Mouse (Mus musculus): ENCODE measurements around the gene Neu2.

Neu2 gene

DNA sequence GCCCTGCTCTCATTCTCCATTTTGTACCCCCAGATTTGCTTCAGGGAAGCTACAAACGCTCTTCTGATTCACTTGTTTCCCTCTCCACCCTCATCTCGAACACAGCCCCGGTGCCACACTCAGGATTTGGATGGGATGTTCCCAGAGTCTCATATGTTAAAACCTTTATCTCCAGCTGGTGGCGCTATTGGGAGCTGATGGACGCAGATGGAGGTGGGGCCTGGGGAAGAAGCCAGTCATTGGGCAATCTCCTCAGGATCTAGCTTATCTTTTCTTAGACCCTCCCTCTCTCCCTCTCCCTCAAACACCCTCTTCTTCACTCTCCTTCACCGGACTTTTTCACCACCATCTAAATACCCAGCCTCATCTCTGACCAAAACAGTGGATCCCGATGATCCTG, 31.9 kb downstream of the Neu2 start:
- WGBS: 35% methylated on average over 7 of the region's 7 CpGs

DNA sequence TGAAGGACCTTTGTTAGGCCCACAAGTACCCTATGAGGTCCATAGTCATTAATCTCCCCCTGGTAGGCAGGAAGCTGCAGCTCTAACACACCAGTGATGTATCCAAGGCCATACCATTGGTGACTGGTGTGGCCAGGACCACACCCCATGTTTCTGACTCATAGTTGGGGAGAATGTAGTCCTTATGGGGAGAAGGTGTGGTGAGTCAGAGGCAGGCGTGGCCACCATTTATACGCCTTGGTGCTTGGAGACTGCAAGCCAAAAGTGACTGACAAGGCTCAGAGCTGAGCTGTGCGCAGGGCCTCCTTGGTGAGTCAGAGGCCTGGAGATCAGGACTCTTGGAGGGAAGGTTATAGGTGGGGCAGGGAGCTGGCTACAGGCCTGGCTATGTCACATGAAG, 41.3 kb downstream of the Neu2 start:
- WGBS: 89% methylated on average over 3 of the region's 3 CpGs

GRCm38 (mm10) chr1:87553586-87553985, 43.9 kb downstream of the Neu2 start:
- 94% methylated on average over 1 of the region's 1 CpGs for WGBS

GRCm38 (mm10) chr1:87562967-87563366, 53.3 kb downstream of the Neu2 start:
- 92% methylated on average over 3 of the region's 3 CpGs for WGBS

GRCm38 (mm10) chr1:87565760-87566159, 56.1 kb downstream of the Neu2 start:
- 77% methylated on average over 8 of the region's 8 CpGs for WGBS

GRCm38 (mm10) chr1:87568398-87568797, 58.7 kb downstream of the Neu2 start:
- WGBS: 55% methylated on average over 6 of the region's 6 CpGs

DNA sequence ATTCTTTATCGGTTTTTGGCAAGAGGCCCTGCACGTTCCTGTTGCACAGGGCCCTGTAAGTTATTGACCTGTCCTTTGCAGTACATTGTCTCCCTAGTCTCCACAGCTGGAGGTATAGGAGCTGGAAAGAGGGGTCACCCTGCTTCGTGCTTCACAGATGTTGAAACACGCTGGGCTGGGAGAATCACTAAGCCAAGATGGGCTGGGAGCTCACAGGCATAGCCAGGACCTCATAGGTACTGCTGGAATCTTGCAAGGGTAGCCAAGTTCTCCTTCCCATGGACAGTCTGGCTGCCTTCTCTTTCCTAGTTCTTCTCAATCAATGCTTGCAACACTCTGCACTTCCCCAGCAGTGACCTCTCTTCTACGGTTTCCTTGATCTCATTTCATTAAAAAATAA, 63.6 kb downstream of the Neu2 start:
- 85% methylated on average over 5 of the region's 5 CpGs for WGBS

GRCm38 (mm10) chr1:87573800-87574215, 64.1 kb downstream of the Neu2 start, which contains the start of gene Ngef:
Gene Ngef, minus strand, starts transcription at chr1:87573870.
- 87% methylated on average over 6 of the region's 6 CpGs for WGBS

DNA sequence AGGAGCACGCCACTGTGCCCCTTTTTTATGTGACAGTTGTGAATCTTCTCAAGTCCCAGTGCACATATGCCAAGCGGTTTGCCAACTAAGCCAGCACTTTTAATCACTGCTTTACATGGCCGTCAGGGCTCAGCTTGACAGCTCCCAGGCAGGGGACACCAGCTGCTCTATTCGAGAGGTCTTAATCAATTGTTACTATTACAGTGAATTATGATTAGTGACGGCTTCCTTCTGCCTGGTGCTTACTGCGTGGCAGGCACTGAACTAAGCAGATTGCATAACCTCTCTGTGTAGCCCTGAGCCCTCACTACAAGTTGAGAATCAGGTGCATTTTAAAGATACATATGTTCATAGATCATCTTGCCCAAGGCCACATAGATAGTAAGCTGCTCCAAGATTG, 64.7 kb downstream of the Neu2 start:
- 51% methylated on average over 6 of the region's 6 CpGs for WGBS

GRCm38 (mm10) chr1:87574785-87575184, 65.1 kb downstream of the Neu2 start:
- WGBS: 60% methylated on average over 7 of the region's 7 CpGs

DNA sequence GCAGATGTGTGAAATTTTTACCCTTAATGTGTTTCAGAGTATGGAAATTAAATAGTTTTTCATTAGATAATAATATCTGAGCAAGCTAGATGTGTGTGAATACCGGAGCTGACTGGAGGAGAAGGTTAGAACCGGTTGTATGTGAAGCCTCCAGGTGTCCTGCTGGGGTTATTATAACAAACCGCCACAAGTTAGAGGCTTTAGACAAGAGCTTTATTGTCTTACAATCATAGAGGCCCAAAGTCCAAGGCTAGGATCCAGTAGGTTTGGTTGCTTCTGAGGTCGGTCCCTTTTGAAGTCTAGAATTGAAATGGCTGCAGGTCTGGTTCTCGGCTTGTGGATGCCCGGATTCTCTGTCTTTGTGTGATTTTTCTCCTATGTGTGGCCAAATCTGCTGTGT, 69.3 kb downstream of the Neu2 start:
- WGBS: 86% methylated on average over 6 of the region's 6 CpGs

DNA sequence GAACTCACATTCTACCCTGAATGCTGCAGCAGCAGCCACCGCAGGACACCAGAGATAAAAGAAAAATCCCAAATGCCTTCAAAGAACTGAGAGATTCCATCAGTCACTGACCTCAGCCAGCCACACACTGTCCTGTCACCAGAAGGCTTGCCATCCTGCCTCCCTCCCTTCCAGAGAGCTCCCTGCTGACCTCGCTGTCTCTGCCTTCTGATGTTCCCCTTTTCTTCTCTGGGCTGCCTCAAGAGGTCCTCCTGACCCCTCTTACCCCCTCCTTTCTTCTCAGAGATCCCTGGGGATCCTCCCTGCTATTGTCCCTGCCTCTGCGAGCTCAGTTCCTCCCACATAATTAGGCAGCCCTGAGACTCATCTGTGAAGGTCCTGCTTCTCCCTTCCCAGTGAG, 71.1 kb downstream of the Neu2 start:
- 71% methylated on average over 3 of the region's 3 CpGs for WGBS

DNA sequence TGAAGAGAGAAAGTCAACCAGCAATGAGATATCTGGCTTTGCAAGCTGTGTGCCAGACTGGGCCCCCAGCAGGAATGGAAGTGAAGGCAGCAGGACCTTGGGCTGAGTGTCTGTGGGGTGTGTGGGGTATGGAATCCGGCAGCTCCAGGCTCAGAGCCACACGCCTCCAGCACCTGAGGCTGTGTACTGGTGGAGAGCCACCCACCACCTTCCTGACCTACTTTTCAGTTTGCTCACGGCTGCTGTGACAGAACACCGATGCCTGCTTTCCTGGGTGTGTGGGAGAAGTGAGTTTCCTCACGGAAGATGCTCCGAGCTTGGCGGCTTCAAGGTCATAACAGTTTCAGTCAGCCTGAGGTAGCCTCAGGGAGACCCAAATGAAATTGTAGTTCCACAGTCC, 79.5 kb downstream of the Neu2 start:
- WGBS: 37% methylated on average over 7 of the region's 7 CpGs

DNA sequence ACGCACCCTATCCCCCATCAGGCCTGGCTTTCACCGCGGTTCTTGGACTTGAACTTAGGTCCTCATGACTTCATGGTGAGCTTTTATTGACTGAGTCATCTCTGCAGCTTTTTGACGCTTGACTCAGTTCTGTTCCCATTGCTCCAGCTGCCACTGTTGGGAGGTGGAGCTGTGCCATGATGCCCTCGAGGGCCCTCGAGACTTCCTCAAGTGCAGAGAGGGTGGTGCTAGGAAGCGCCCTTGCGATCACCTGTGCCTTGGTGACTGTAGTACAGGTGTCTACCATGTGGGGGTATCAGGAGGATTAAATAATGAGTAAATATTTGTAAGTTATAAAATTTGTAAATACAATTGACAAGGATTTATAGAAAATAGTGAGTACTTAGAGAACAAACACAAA, 80.3 kb downstream of the Neu2 start:
- WGBS: 76% methylated on average over 8 of the region's 8 CpGs

GRCm38 (mm10) chr1:87594261-87594660, 84.6 kb downstream of the Neu2 start:
- 25% methylated on average over 3 of the region's 3 CpGs for WGBS

GRCm38 (mm10) chr1:87594671-87595070, 85.0 kb downstream of the Neu2 start:
- WGBS: 81% methylated on average over 10 of the region's 10 CpGs

GRCm38 (mm10) chr1:87600533-87600932, 90.8 kb downstream of the Neu2 start:
- WGBS: 54% methylated on average over 7 of the region's 7 CpGs

- WGBS: 87% methylated on average over 2 of the region's 2 CpGs
These were observed 92.1 kb downstream of the Neu2 start for GRCm38 (mm10) chr1:87601801-87602200.

GRCm38 (mm10) chr1:87603389-87603788, 93.7 kb downstream of the Neu2 start:
- WGBS: 38% methylated on average over 5 of the region's 5 CpGs

DNA sequence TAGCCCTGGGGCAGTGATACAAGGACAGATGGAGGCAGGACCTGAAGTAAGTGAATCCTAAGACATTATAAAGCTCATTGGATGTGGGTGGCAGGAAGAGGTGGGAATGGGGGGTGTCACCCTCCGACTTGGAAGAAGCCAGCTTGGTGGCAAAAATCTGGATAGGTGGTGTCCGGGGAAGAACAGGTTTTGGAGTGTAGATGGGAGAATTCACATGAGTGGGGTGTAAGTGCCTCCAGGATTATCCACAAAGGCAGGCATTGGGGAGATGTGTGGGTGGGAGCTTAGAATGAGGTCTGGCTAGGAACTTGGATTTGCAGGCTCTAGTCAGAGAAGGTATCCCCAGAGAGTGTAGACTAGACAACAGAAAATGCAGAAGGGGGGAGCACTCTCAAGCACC, 95.6 kb downstream of the Neu2 start:
- WGBS: 57% methylated on average over 2 of the region's 2 CpGs

DNA sequence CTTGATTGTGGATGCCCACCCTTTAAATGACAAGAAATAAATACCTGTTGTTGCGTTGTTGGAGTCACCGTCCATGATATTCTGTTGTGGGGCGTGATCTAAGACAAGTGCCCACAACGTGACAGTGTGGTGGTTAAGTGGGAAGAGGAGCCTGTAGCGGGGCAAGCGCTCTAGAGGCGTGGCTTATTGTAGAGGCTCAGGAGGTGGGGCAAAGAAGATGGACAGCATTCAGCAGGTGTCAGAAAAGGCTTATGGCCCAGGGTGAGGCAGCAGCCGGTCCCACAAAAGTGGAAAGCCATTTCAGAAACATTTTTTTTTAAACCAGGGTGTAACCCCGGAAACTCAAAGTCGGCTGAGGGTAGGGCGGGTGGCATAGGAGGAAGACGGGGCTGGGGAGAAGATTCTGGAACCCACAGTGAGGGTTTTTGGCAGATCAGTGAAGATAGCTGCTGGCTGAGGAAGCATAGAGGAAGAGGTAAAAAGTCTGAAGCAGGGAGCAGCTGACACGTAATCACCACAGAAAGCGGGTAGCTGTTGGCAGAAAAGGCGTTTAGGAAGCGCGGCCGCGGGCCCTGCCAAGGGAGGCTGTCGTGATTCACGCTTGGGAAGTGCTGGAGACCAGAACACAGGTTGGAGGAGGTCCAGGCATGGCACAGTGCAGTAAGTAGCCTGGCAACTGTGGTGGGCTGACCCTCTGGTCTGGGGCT, 97.8 kb downstream of the Neu2 start:
- WGBS: 45% methylated on average over 21 of the region's 21 CpGs

DNA sequence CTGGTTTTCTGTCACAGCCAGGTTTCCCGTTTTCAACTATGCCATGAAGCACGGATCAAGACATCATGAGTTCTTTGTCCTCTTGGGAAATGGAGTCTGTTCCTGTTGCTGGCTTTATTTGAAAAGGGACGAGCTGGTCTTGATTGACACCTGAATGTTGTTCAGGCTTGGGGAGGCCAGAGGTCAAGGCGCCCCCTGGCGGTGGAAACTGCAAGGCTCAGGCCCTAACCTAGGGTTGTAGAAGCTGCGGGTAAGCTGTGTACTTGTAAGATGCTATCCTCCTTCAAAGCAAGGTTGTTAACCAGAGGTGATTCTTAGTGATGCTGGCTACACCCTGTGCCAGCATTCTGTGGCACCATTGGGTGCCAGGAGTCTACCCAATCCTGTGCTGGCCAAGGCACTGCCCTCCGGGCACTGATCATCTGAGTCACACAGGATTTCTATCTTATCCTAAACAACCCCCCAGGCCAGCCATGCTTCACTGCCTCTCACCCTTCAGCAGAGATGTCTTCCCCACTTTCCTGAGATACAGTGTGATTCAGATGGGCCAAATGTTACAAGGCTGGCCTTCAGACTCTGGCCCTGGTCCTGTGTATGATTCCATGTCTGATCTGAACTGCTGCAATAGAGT, 98.8 kb downstream of the Neu2 start:
- 41% methylated on average over 7 of the region's 7 CpGs for WGBS

- WGBS: 86% methylated on average over 2 of the region's 2 CpGs
These were observed 105.0 kb downstream of the Neu2 start for GRCm38 (mm10) chr1:87614576-87615295.

Data from cerebral cortex, adult 2 months (tissue).